Mouse (Mus musculus) heart, adult 9 months (tissue): Measurements from ENCODE around the gene Gm8159.
"Not testable (repeated sequence)": the region's sequence is repeated elsewhere in the genome, so short reads cannot be mapped to it uniquely, and the experiment has no call there.

ENCODE experiments used
- DNase-seq, 2 experiments: peaks; one replicate each; pipeline ENCODE4 v3.0.0; 2022; ENCODE audit warnings: low spot score in 2 of 2

Gm8159 gene

GRCm38 (mm10) chr14:4632052-4632451, at the start of gene Gm8159:
TSS of gene Gm8159 (plus strand) at chr14:4632352.
- not testable (repeated sequence) for DNase-seq

GRCm38 (mm10) chr14:4649309-4649708, 17.2 kb downstream of the Gm8159 start:
- DNase-seq, result not testable (repeated sequence)

- DNase-seq, result not testable (repeated sequence)
These were observed 18.2 kb downstream of the Gm8159 start for GRCm38 (mm10) chr14:4650324-4650723.

GRCm38 (mm10) chr14:4663892-4664291, 31.7 kb downstream of the Gm8159 start, which contains the start of gene Gm3239:
TSS of gene Gm3239 (plus strand) at chr14:4664192.
- not testable (repeated sequence) for DNase-seq
